Mouse (Mus musculus): ENCODE data around the gene Pef1.

Gene Pef1

DNA sequence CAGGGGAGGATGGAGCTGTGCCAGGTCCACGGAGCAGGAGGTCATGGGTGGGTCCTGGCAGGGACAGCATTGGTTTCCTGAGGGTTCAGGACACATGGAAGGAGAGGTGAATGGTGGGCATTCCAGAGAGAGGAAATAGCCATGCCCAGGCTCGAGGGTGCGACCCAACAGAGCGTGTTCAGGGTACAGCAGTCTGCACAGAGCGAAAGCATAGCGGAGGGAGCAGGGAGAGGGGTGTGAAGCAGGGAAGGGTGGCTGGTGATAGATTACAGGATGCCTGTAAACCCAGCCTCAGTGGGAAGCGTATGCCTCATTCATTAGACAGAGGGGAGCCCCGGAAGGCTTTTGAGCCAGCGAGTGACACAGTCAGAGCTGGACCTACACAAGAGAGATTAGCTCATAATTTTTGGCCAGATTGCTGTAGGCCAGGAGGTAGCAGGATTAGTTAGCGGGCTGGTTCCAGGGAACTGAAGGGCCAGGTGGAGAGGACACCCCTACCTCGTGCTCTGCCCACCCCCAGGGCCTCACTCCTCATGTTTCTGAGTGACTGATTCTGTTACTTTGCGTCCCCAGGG, 17.0 kb upstream of the Pef1 start:
- in situ Hi-C loops (cut with MboI, MseI) = no loop called here

DNA sequence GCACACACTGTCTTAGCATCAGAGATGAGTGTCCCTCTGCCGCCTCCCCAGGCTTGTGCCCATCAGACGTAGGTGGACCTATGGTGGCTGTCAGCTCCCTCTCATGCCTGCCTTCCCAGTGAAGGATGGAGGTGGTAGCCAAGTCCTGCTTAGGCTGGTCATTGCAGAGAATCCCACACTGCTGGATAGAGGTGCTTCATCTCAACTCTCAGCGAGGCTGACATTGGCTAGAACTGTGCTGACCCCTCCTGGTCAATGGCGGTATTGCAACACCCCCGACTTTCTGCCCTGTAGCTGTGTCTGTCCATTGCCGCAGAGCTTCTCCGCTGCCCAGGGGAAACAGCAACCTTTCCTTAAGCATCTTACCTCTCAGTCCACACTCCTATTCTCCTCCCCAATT, 15.1 kb upstream of the Pef1 start:
- in situ Hi-C loops (cut with MboI, MseI) = no loop called here

DNA sequence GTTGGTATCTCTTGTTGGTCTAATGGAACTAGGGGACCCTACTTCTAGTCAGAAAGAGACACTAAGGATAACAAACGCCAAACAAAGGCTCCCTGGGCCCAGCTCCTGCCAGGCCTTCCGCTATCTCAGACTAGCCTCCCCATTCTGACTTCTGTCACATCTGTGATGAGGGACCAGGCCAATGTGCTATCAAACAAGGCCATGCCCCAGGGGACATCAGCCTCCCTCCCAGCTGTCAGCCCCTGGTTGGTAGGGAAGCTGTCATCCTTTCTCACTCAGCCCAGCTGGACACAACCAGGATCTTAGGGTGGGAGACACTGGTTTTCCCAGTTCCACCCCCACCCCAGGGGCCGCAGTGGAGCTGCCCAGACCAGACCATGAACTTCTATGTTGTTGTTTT, 7.2 kb upstream of the Pef1 start:
- in situ Hi-C loops (cut with MboI, MseI) = no loop called here

DNA sequence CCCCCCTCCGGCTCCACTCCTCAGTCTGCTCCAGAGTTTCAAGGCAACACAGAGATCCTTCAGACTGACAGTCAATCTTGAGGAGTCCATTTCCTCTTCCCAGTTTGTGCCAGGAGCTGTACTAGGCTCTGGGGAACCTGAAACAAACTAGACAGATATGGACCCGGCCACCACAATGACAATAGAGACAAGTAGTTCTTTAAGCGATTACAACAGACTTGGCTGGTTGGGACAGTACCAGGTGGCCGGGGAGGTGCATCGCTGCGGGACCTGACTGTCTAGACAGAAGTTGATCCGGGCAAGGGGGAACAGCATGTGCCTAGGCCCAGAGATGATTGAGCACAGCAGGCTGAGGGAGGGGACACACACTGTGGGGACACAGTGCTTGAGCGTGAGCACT, 1.2 kb upstream of the Pef1 start:
- in situ Hi-C loops (cut with MboI, MseI) = loop anchor here in 1 of 2 experiments (10.0 kb wide), 1 partner anchor 326 kb away; no protein-coding TSS in a partner anchor

DNA sequence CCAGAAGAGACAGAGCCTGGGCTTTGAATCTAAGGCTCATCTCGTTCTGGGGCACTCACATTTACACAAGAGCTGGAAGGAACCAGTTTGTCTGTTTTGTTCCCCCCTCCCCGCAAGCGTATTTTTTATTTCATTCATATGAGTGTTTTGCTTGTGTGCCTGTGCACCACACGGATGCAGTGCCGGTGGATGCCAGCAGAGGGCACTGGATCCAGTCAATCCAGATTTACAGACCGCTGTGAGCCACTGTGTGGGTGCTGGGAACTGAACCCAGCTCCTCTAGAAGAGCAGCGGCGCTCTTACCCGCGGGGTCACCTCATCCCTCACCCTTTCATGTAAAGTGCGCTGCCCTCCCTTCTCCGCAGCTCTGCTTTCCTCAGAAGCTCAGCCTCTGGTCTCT, 1.3 kb downstream of the Pef1 start:
- in situ Hi-C loops (cut with MboI, MseI) = loop anchor here in 1 of 2 experiments (10.0 kb wide), 1 partner anchor 329 kb away; no protein-coding TSS in a partner anchor

DNA sequence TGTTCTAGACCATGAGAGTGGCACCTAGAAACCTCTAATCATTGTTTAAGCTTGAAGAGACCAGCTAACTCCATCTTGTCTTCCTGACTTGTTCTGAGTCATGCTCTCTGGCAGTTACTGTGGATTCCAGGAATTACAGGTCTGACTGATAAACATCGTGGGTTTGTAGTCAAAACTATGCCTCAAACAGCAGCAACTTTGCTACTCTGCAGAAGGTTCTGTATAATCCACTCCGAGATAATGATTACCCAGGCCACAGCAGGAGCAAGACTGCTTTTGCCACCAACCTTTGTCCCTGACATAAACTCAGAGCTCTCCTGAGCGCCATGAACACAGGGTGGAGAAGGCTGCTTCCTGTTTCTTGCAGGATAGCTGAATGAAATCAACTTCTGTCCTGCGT, 2.2 kb downstream of the Pef1 start:
- in situ Hi-C loops (cut with MboI, MseI) = loop anchor here in 1 of 2 experiments (10.0 kb wide), 1 partner anchor 330 kb away; no protein-coding TSS in a partner anchor

DNA sequence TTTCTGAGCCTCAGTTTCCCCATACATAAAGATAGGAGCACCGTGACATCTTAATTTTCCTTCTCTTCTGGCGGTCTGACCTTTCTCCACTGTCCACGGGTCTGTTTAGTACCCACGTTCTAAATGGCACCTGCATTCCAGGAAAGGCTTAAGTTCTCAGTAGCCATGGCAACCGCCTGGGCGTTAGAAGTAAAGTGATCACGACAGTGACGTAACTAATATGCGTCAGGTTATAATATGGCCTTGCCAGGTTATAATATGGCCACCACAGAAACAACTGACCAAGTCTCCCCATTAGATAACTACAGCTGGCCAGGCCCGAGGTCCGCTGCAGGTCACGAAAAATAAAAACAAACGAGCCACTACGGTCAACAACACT, 4.7 kb downstream of the Pef1 start:
- in situ Hi-C loops (cut with MboI, MseI) = loop anchor here in 1 of 2 experiments (10.0 kb wide), 1 partner anchor 332 kb away; no protein-coding TSS in a partner anchor

DNA sequence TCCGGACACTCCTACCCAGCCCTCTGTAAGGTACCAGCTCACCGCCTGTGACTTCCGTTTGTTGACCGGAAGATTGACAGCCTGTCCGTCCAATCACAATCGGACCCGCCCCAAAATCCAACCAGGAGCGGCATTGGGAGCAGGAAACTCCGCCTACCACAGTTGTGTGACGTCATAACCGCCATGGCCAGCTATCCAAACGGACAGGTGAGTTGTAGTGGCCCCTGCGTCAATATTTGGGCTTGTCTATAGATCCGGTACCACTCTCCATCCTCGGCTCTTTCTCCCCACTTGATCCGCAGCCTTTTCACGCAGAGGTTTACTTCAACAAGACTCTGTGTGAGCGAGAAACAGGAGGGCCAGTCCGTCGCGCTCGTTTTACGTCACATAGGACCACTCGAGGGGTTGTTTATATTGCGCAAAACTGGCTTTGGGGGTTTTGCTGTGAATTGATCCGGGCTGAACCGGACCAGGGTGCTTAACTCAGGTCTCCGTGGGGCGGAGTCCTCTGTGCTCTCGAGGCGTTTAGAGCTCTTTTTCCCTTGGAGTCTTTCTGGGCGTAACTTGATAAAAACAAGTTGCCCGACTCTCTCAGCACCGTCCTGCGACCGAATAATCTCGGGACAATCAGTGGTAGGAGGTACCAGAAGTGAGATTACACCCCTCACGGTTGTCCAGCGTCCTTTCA, 5.2 kb downstream of the Pef1 start:
- in situ Hi-C loops (cut with MboI, MseI) = loop anchor here in 1 of 2 experiments (10.0 kb wide), 1 partner anchor 333 kb away; no protein-coding TSS in a partner anchor

DNA sequence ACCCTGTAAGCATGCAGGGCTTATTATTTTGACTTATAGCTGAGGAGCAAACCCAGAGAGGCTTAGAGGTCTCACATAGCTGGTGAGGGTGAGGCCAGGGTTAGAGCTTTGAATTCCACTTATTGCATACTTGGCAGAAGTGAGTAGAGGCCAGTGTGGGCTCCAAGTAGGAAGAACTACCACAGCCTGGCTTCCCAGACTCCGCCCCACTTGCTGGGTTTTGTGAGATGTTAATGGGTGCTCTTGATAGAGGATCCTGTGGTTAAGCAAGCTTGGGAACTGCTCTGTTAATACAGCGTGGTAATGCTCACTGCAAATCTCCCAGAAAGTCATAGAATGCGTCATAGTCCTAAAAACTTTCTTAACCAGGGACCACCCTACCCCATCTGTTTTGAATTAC, 6.6 kb downstream of the Pef1 start:
- in situ Hi-C loops (cut with MboI, MseI) = loop anchor here in 1 of 2 experiments (10.0 kb wide), 1 partner anchor 334 kb away; no protein-coding TSS in a partner anchor

DNA sequence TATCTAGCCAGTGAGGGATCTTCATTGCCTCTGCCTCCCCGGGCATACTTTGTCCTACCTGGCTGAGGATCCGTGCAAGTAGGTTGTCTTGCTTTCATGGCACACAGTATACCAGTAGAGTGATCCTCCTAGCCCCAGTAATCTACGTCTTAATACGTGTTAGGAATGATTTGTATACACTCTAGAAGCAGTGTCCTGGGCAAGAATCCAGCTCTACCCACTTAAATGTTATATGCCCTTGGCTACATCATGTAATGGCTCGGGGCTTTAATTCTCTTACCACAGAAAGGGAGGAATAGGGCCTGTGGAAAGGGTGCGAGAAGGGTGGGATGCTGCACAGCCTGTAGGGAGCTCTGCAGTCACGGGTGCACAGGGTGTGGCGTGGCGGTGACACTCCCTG, 7.3 kb downstream of the Pef1 start:
- in situ Hi-C loops (cut with MboI, MseI) = loop anchor here in 1 of 2 experiments (10.0 kb wide), 1 partner anchor 335 kb away; no protein-coding TSS in a partner anchor

DNA sequence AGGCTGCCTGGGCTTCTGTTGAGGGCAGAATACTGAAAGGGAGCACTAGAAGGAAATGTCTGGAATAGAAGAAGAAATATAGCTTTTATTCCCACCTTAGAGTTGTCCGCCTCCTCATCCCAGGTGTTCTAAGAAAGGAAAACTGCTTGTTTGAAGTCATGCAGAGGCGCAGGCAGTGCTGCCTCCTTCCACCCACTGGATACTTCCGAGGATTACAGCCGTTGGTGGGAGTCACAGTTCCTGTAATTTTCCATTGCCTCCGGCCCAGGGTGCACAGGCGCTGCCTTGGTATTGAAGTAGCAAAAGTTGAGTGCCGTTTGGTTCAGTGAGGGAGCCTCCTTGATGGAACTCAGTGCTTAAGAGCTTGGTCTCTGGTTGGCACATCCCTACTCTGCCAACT, 7.7 kb downstream of the Pef1 start:
- in situ Hi-C loops (cut with MboI, MseI) = no loop called here

DNA sequence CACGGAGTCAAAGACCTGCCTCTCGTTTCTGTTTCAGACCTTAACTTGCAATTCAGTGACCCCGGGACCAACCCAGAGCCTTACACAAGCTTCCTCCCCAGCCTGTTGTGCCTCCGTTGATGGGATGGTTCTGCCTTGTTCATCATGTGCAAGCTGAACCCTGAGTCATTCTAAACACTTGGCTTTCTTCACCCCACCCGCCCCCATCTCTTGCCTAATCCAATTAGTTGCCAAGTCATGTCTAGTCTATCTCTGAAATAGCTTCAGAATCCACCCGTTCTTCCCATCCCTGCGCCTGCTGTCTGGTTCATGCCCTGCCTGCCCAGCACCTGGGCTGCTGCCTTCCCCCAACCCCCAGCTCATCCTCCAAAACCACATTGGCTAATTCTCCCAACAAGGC, 9.9 kb downstream of the Pef1 start:
- in situ Hi-C loops (cut with MboI, MseI) = no loop called here

DNA sequence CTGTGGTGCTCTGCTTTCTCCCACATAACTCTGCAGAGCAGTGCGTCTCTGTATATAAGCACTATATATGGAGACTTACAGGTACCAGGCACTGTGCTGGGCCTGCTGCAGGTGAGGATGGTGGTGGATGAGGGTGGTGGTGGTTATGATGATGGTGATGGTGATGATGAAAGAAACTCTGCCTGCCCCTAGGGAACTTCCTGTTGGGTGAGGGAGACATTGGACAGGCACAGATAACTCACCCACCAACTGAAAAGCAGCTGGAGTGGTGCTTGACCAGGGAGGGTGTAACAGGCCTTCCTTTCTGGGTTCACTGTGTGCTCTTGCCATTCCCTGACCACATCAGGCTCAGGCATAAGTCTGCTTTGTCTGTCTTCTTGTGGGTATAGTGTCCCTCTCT, 10.4 kb downstream of the Pef1 start:
- in situ Hi-C loops (cut with MboI, MseI) = no loop called here

DNA sequence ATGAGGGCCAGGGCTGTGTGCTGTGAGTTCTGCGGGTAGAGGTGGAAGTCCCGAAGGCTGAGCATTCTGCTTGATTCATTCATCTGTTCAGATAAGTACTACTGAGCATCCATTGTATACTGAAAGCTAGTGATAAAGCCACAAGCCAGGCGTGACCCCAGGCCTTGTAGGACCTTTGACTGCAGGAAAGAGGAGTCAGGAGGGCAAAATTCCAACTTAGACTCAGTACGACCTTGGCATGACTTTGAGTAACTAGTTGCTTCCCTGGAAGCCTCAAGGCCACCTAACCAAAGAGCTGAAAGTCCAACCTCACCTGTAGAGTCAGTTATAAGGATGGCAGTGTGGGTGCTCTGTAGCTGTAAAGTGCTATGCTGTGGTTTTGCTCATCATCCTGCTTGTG, 18.4 kb downstream of the Pef1 start:
- in situ Hi-C loops (cut with MboI, MseI) = no loop called here

DNA sequence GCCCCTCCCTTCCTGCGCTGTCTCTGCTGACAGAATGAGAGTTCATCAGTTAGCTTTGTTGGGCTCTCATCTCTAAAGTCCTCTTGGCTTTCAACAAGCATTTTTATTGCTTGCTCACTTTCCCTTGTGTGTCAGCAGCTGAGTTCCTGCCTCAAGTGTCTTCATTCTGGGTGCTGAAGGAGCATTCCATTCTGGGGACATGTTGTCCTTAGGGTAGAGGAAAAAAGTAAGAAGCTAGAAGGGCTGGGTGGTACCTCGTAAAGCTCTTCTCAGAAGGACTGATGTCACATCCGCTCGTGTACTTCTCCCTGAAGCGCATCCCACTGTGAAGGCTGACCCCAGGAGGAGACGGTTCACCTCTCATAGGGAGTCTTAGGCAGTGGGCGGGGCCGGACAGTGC, 19.2 kb downstream of the Pef1 start:
- in situ Hi-C loops (cut with MboI, MseI) = no loop called here

DNA sequence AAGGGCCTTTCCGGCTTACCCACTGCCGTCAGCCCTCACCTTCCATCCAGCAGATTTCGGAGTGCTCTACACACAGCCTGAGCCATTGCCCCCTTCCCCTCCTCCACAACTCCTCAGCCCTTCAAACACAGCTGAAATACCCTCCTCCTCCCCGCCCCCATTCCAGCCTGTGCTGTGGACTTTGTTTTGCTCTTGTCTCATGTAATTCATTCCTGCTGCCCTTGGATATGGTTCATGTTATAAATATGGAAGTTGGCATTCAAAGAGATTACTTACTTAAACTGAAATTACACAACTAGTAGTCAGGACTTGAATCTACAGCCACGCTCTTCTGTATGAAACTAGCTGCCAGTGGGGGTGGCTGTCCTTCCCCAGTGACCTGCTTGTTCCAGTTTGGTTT, 20.7 kb downstream of the Pef1 start:
- in situ Hi-C loops (cut with MboI, MseI) = no loop called here

DNA sequence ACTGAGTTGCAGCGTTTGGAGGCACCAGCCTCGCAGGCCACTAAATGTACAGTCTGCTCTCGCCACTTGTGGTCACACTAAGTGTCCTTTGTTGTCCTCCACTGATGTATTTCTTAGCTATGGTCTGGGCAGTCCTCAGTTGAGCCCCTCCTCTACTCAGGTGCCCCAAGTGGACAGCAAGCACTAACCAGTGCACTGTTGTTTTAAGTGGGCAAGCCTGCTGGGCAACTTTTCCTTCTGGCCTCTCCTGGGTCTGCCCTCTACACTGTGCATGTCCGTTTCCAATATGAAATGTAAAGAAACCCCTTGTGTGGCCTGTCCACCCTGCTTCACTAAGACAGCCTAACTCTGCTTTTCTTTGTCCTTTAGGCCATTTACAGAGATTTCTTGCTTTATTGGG, 21.8 kb downstream of the Pef1 start:
- in situ Hi-C loops (cut with MboI, MseI) = no loop called here

DNA sequence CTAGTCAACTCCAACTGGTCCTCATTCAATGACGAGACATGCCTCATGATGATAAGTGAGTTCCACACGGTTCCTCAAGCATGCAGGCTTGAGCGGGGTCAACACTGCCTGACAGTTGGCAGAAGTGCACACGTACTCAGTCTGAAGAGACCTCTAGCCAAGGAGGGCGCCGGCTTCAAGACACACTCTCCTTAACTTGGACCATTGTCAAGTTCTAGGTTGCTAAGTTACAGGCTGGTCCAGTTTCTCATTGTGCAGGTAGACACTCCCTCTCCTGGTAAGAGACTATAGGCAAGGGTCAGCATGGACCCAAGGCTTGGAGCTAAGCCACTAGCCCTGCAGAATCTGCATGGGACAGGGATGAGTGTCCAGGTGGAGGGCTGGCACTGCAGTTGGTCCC, 22.8 kb downstream of the Pef1 start:
- in situ Hi-C loops (cut with MboI, MseI) = no loop called here

DNA sequence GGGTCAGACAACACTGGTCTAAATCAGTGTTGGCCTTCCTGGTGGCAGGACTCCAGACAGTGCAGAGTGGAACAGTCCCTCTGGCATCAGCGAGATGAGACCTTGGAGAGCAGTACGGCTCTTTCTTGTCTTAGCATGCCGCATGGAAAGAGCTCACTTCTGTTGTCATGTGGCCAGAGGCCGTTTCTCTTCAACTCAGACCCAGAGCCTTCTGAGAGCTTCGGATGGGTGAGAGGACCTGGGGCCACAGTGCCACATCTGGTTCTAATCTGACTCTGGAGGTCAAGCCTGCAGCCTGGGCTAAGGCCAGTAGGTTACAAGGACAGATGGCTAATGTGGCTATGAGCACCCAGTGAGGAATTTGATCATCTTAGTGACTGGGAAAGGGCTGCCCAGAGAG, 23.6 kb downstream of the Pef1 start:
- in situ Hi-C loops (cut with MboI, MseI) = no loop called here

DNA sequence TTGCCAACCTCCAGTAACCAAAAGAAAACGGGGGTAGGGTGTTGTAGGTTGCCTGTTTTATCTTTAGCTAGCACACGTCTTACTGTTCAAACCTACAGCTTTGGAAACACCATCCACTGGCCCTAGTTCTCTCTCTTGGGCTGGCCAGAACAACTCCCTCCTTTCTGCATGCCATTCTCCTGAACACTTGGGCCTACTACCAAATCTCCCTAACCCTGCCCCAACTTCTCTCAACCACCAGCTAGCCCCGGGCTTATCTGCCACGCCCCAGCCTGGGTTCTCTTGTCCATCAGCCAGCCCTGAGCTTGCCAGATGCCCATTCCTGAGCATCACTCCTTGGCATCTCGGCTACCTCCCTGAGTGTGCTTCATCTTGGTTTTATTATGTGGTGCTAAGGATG, 26.5 kb downstream of the Pef1 start:
- in situ Hi-C loops (cut with MboI, MseI) = no loop called here

DNA sequence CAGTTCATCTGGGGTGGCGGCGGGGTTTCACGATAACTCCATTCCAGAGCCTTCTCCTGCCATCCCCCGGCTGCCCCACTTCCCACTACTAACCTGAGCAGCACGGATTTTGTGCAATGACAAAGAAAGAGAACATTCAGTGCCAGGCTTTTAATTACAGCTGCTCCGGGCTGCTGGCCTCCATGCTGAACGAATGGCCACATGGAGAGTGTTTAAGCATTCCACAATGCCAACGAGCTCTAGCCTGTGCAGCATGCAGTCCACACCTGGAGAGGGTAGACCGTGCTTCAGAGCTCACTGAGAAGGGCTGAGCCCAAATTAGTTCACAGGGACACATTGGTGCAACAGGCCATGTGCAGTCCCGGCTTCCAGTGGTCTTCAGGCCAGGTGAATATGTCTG, 27.7 kb downstream of the Pef1 start:
- in situ Hi-C loops (cut with MboI, MseI) = no loop called here

DNA sequence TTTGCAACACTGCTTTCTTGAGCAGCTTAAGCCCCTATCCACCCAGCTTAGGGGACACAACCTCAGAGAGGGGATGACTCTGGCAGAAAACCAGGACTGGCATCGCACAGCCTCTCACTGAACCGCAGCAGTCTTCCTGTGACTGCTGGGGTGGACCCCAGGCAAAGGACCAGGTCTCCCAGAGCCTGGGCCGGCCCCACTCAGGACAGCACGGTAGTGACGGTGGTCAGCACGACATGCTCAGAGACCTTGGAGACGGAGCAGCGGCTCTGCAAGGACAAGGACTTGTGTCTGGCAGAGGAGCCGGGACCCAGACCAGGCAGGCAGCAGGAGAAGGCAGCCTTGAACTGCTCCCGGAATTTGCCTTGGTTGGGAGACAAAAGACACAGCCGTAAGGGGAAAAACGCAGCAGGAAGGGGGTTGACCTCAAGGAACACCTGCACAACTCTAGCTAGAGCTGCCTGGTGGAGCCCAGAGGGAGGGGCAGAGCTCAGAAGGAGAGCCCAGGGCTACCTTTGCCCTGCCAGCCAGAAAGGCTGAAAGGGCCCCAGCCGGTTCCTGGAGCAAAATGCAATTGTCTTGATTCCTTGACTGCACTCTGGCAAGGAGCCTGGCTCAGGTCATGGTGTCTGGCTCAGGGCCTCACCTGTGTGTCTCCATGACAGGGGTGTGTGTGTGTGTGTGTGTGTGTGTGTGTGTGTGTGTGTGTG, 28.4 kb downstream of the Pef1 start:
- in situ Hi-C loops (cut with MboI, MseI) = no loop called here

Measured in T-helper 17 cell (primary cell).